Mouse (Mus musculus): ENCODE data around the gene Egfem1.

DNA sequence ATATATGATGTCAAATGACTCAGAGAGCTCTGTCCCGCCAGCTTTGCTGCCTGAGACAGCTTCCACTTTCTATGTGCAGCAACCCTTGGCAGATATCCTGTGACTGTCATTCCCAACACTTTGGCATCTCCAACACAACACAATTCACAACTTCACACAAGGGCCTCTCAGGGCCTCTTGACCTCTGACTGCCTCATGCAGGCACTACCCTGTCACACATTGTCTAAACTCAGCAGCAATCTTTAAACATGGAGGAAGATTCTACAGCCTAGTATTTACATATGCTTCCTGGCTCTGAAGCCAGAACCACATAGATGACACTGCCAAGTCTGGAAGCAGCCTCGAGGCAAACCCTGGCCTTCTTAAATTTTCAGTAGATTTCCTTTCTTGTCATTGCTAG lies 558.0 kb downstream of the Egfem1 start:
- TF ChIP-seq CTCF (conservative IDR thresholded peaks at IDR 0.05 in 1 of 2, IDR thresholded peaks at IDR 0.05 in 1 of 2; ENCODE audit: low read depth in 2 of 2, low read length in 2 of 2) (no peak), UBTF (IDR thresholded peaks at IDR 0.05; ENCODE audit: low read depth, low read length) (no peak), HCFC1 (IDR thresholded peaks at IDR 0.05; ENCODE audit: low read depth, low read length) (no peak)
